8 mouse cellular contexts compared by ENCODE assay signal in the genomic region with DNA sequence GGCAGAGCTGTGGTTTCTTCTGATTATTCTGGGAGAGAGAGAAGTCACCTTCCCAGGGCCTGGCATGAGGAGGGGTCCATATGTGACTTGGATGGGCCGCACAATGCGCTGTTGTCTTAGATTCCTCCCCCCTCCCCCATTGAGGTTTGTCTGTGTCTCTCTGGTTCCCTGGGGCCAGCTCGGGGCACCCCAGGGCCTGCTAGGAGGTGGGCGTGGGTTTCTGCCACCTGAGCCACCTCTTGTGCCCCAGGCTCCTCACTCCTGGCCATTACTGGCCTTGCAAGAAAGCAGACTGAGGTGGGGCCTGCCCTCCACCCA. TPM values are rescaled to one million over a fixed set of nuclear protein-coding genes. Genes with fewer than 3 reads are reported as not detected.
DNase-seq lines count a peak whose midpoint lies in the region; ATAC-seq and TF ChIP-seq lines count a peak whose summit lies in the region.

No protein-coding gene starts in this region.

- H3K9me3 ChIP-seq in heart, embryonic 13.5 days = no peaks in the 10 kb centered on the region
- H3K9me3 ChIP-seq in hindbrain, embryonic 13.5 days = no peaks in the 10 kb centered on the region
- no peaks in the 10 kb centered on the region; the same call in 1 of the 2 replicates for H3K9me3 ChIP-seq in midbrain, embryonic 12.5 days

- H3K9ac ChIP-seq in heart, embryonic 13.5 days = peak overlapping the region; percentile 94
- peak overlapping the region; percentile 93 for H3K9ac ChIP-seq in hindbrain, embryonic 13.5 days
- H3K9ac ChIP-seq in midbrain, embryonic 12.5 days (replicated peaks) = peak overlapping the region; percentile 92; the same call in 1 of the 2 replicates

- no peak for TF ChIP-seq POLR2A in bone marrow macrophage, adult 2 months (IDR thresholded peaks at IDR 0.05; ENCODE audit: borderline replicate concordance, low read depth, low read length)

- no peak for DNase-seq in heart, postnatal 36 days
- no peak for DNase-seq in adrenal gland, postnatal 4 days (ENCODE audit: low spot score in 2 of 2)
- no peak for DNase-seq in retina, embryonic 14.5 days (ENCODE audit: low spot score)
- DNase-seq in kidney, adult 8-10 months = no peak

- peaks cover 72% of the 10 kb centered on the region for H3K4me1 ChIP-seq in heart, embryonic 13.5 days
- H3K4me1 ChIP-seq in bone marrow macrophage, adult 2 months (ENCODE audit: control insufficient read depth, insufficient read depth, low read length) = peaks cover 36% of the 10 kb centered on the region
- peaks cover 62% of the 10 kb centered on the region for H3K4me1 ChIP-seq in hindbrain, embryonic 13.5 days (replicated peaks)
- peaks cover 57% of the 10 kb centered on the region for H3K4me1 ChIP-seq in midbrain, embryonic 12.5 days

- H3K27me3 ChIP-seq in heart, embryonic 13.5 days (replicated peaks) = peaks cover 4% of the 10 kb centered on the region
- H3K27me3 ChIP-seq in hindbrain, embryonic 13.5 days = peaks cover 15% of the 10 kb centered on the region
- H3K27me3 ChIP-seq in midbrain, embryonic 12.5 days = peaks cover 18% of the 10 kb centered on the region

- H3K4me3 ChIP-seq in heart, embryonic 13.5 days = peak overlapping the region; percentile 96
- H3K4me3 ChIP-seq in bone marrow macrophage, adult 2 months (ENCODE audit: insufficient read depth, low read length) = peak overlapping the region; percentile 95
- peak overlapping the region; percentile 85 for H3K4me3 ChIP-seq in hindbrain, embryonic 13.5 days
- peak overlapping the region; percentile 83; the same call in 1 of the 2 replicates for H3K4me3 ChIP-seq in midbrain, embryonic 12.5 days

- ATAC-seq in heart, embryonic 13.5 days (ENCODE audit: extremely low read depth, insufficient number of reproducible peaks, low FRiP score, low TSS enrichment) = no peak
- no peak for ATAC-seq in hindbrain, embryonic 13.5 days (ENCODE audit: low FRiP score)
- ATAC-seq in midbrain, embryonic 12.5 days (ENCODE audit: low FRiP score, low read depth) = no peak

- TF ChIP-seq CTCF in bone marrow macrophage, adult 2 months (IDR thresholded peaks at IDR 0.05; ENCODE audit: low read depth, low read length) = no peak

- H3K4me2 ChIP-seq in heart, embryonic 13.5 days = peak overlapping the region; percentile 95
- peak overlapping the region; percentile 96 for H3K4me2 ChIP-seq in hindbrain, embryonic 13.5 days
- H3K4me2 ChIP-seq in midbrain, embryonic 12.5 days (replicated peaks) = peak overlapping the region; percentile 88

- H3K27ac ChIP-seq in heart, embryonic 13.5 days (replicated peaks) = peak overlapping the region; percentile 63
- no peak overlapping the region for H3K27ac ChIP-seq in bone marrow macrophage, adult 2 months (ENCODE audit: insufficient read depth, low read depth, low read length)
- 0 out of 2 replicates have a peak overlapping the region, but pooled peaks have one; percentile 90 for H3K27ac ChIP-seq in hindbrain, embryonic 13.5 days
- H3K27ac ChIP-seq in midbrain, embryonic 12.5 days (replicated peaks) = 0 out of 2 replicates have a peak overlapping the region, but pooled peaks have one; percentile 35

- WGBS in heart, embryonic 13.5 days = 77% methylated on average over 4 of the region's 4 CpGs
- WGBS in hindbrain, embryonic 13.5 days = 66% methylated on average over 4 of the region's 4 CpGs
- WGBS in midbrain, embryonic 12.5 days = 77% methylated on average over 4 of the region's 4 CpGs

- intact Hi-C loops in heart, postnatal 36 days (cut with DNase I) = loop anchor here (5.0 kb wide), 1 partner anchor 38 kb away; a partner anchor contains a TSS

- H3K36me3 ChIP-seq in heart, embryonic 13.5 days = peaks cover 15% of the 10 kb centered on the region
- peaks cover 12% of the 10 kb centered on the region for H3K36me3 ChIP-seq in hindbrain, embryonic 13.5 days
- H3K36me3 ChIP-seq in midbrain, embryonic 12.5 days = peaks cover 14% of the 10 kb centered on the region

RNA-seq across cellular contexts. Expression of a gene that starts 4.5 kb away (rescaled TPM):
- 19.5 and 20.1 TPM in 2 replicates for polyA plus RNA-seq in heart, embryonic 13.5 days (2015; fragmentation: Nextera tagmentation; extraction: Ambion mirVana)
- total RNA-seq in heart, postnatal 36 days (2021) = 10 to 100 TPM; 37.9 to 39.5 TPM
- polyA plus RNA-seq in bone marrow macrophage, adult 2 months (2012; ENCODE audit: insufficient read depth, insufficient read length, missing spikeins) = 52.0 and 54.9 TPM in 2 replicates
- polyA plus RNA-seq in hindbrain, embryonic 13.5 days (2015; fragmentation: Nextera tagmentation; extraction: Ambion mirVana) = 13.2 and 13.5 TPM in 2 replicates
- polyA plus RNA-seq in midbrain, embryonic 12.5 days (2016; fragmentation: Nextera tagmentation; extraction: Ambion mirVana) = 14.6 and 15.9 TPM in 2 replicates
- total RNA-seq in adrenal gland, postnatal 4 days (2021) = 10 to 100 TPM; 71.8 to 76.6 TPM

RNA-seq across cellular contexts. Expression of a gene that starts 28.2 kb away (rescaled TPM):
- polyA plus RNA-seq in heart, embryonic 13.5 days (2015; fragmentation: Nextera tagmentation; extraction: Ambion mirVana) = 35.7 and 40.3 TPM in 2 replicates
- total RNA-seq in heart, postnatal 36 days (2021) = 10 to 100 TPM; 14.0 to 17.1 TPM
- 21.9 and 28.2 TPM in 2 replicates for polyA plus RNA-seq in bone marrow macrophage, adult 2 months (2012; ENCODE audit: insufficient read depth, insufficient read length, missing spikeins)
- polyA plus RNA-seq in hindbrain, embryonic 13.5 days (2015; fragmentation: Nextera tagmentation; extraction: Ambion mirVana) = 58.4 and 62.3 TPM in 2 replicates
- polyA plus RNA-seq in midbrain, embryonic 12.5 days (2016; fragmentation: Nextera tagmentation; extraction: Ambion mirVana) = 58.6 and 64.9 TPM in 2 replicates
- 10 to 100 TPM; 34.0 to 34.4 TPM for total RNA-seq in adrenal gland, postnatal 4 days (2021)

RNA-seq across cellular contexts. Expression of a gene that starts 33.8 kb away (rescaled TPM):
- 150 TPM in 2 replicates for polyA plus RNA-seq in heart, embryonic 13.5 days (2015; fragmentation: Nextera tagmentation; extraction: Ambion mirVana)
- total RNA-seq in heart, postnatal 36 days (2021) = 100 to 1,000 TPM; 113 to 125 TPM
- polyA plus RNA-seq in bone marrow macrophage, adult 2 months (2012; ENCODE audit: insufficient read depth, insufficient read length, missing spikeins) = 71.4 and 77.6 TPM in 2 replicates
- 224 and 227 TPM in 2 replicates for polyA plus RNA-seq in hindbrain, embryonic 13.5 days (2015; fragmentation: Nextera tagmentation; extraction: Ambion mirVana)
- polyA plus RNA-seq in midbrain, embryonic 12.5 days (2016; fragmentation: Nextera tagmentation; extraction: Ambion mirVana) = 245 and 248 TPM in 2 replicates
- total RNA-seq in adrenal gland, postnatal 4 days (2021) = 100 to 1,000 TPM; 149 to 157 TPM

RNA-seq across cellular contexts. Expression of a gene that starts 36.9 kb away (rescaled TPM):
- polyA plus RNA-seq in heart, embryonic 13.5 days (2015; fragmentation: Nextera tagmentation; extraction: Ambion mirVana) = 393 and 411 TPM in 2 replicates
- 1,000 to 10,000 TPM; 1,005 to 1,085 TPM for total RNA-seq in heart, postnatal 36 days (2021)
- polyA plus RNA-seq in bone marrow macrophage, adult 2 months (2012; ENCODE audit: insufficient read depth, insufficient read length, missing spikeins) = 877 and 1,003 TPM in 2 replicates
- 561 and 576 TPM in 2 replicates for polyA plus RNA-seq in hindbrain, embryonic 13.5 days (2015; fragmentation: Nextera tagmentation; extraction: Ambion mirVana)
- 531 and 534 TPM in 2 replicates for polyA plus RNA-seq in midbrain, embryonic 12.5 days (2016; fragmentation: Nextera tagmentation; extraction: Ambion mirVana)
- 1,000 to 10,000 TPM; 1,728 to 1,734 TPM for total RNA-seq in adrenal gland, postnatal 4 days (2021)

RNA-seq across cellular contexts. Expression of a gene that starts 40.8 kb away (rescaled TPM):
- polyA plus RNA-seq in heart, embryonic 13.5 days (2015; fragmentation: Nextera tagmentation; extraction: Ambion mirVana) = 0.83 and 1.1 TPM in 2 replicates
- 1 to 10 TPM in 1 of 2 experiments, under 1 TPM in 1; 0.95 to 1.1 TPM for total RNA-seq in heart, postnatal 36 days (2021)
- 1.3 TPM in 2 replicates for polyA plus RNA-seq in bone marrow macrophage, adult 2 months (2012; ENCODE audit: insufficient read depth, insufficient read length, missing spikeins)
- polyA plus RNA-seq in hindbrain, embryonic 13.5 days (2015; fragmentation: Nextera tagmentation; extraction: Ambion mirVana) = 0.26 and 0.41 TPM in 2 replicates
- 0.22 and 0.28 TPM in 2 replicates for polyA plus RNA-seq in midbrain, embryonic 12.5 days (2016; fragmentation: Nextera tagmentation; extraction: Ambion mirVana)
- 10 to 100 TPM in 1 of 2 experiments, 1 to 10 TPM in 1; 2.3 to 16.6 TPM for total RNA-seq in adrenal gland, postnatal 4 days (2021)
